ENCODE assay signal across 10 mouse cellular contexts in the genomic region with DNA sequence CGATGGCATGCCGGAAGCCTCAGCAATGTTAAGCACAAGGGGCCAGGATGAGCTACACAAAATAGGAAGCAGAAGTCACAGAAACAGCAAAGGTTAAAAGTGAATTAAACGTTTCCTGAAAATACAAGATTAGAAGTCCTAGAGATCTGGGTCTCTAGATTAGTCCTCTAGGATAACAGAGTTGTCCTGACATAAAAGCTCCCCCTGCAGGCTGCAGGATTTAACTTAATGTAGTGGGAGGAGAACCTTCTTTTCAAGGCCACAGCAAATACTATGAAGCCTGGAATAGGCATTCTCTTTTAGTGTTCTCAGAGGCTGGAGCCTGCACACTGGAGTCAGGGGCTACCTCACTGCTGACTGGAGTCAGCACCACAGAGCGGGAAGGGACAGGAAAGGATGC.
DNase-seq lines count a peak whose midpoint lies in the region; ATAC-seq and TF ChIP-seq lines count a peak whose summit lies in the region.
"Had no signal": no experiment of that assay in that cellular context is flagged by ENCODE, and none has a peak within 500 bp of the region (broad histone marks: within the 10 kb centered on the region; RNA-seq: fewer than 3 reads in every experiment).

No protein-coding gene starts in this region.

- H3K4me1 ChIP-seq in heart, adult 2 months (ENCODE audit: control insufficient read depth, insufficient read depth, low read length), result no peaks in the 10 kb centered on the region
- no peaks in the 10 kb centered on the region for H3K4me1 ChIP-seq in heart, embryonic 11.5 days (ENCODE audit: control insufficient read depth, insufficient read depth, low read length)
- H3K4me1 ChIP-seq in embryonic facial prominence, embryonic 11.5 days (ENCODE audit: control insufficient read depth, insufficient read depth, low read length), result no peaks in the 10 kb centered on the region
- no peaks in the 10 kb centered on the region for H3K4me1 ChIP-seq in forebrain, embryonic 11.5 days (replicated peaks; ENCODE audit: control insufficient read depth, insufficient read depth, low read length)
- H3K4me1 ChIP-seq: midbrain, embryonic 12.5 days had no signal

- no peak for TF ChIP-seq POLR2A in heart, adult 2 months (IDR thresholded peaks at IDR 0.05; ENCODE audit: insufficient read depth, low read depth, low read length)

- no peak for DNase-seq in heart, adult 2 months
- DNase-seq in thymus, postnatal 14 days, result peak; percentile 5
- no peak for DNase-seq in thymus, adult 18-20 months
- peak; percentile 40 for DNase-seq in embryonic facial prominence, embryonic 11.5 days (ENCODE audit: low spot score)
- no peak for DNase-seq in liver
- DNase-seq in gastrocnemius, adult 8-10 months (ENCODE audit: low spot score in 2 of 2), result no peak
- no peak for DNase-seq in forebrain, embryonic 11.5 days (ENCODE audit: low spot score)

- ATAC-seq in heart, embryonic 11.5 days (replicated peaks; ENCODE audit: insufficient number of reproducible peaks, low FRiP score, low TSS enrichment), result no peak
- ATAC-seq in embryonic facial prominence, embryonic 11.5 days (replicated peaks; ENCODE audit: insufficient number of reproducible peaks, low FRiP score, low TSS enrichment, low read depth), result no peak
- no peak for ATAC-seq in forebrain, embryonic 11.5 days (replicated peaks; ENCODE audit: low FRiP score)

- no peaks in the 10 kb centered on the region for H3K79me2 ChIP-seq in heart, adult 2 months (replicated peaks; ENCODE audit: control insufficient read depth, insufficient read depth, low read length)

- no peak for TF ChIP-seq EP300 in heart, adult 2 months (IDR thresholded peaks at IDR 0.05; ENCODE audit: insufficient read depth, low read depth, low read length)

- no peaks in the 10 kb centered on the region for H3K36me3 ChIP-seq in heart, adult 2 months (ENCODE audit: control insufficient read depth, insufficient read depth, low read length)
- no peaks in the 10 kb centered on the region for H3K36me3 ChIP-seq in heart, embryonic 11.5 days (ENCODE audit: control insufficient read depth, insufficient read depth, low read length)
- H3K36me3 ChIP-seq in embryonic facial prominence, embryonic 11.5 days (replicated peaks; ENCODE audit: control insufficient read depth, insufficient read depth, low read depth, low read length), result no peaks in the 10 kb centered on the region
- H3K36me3 ChIP-seq in forebrain, embryonic 11.5 days (ENCODE audit: control insufficient read depth, insufficient read depth, low read length), result no peaks in the 10 kb centered on the region
- H3K36me3 ChIP-seq: G1E; midbrain, embryonic 12.5 days had no signal

- intact Hi-C loops in heart, adult 2 months (cut with DNase I), result no loop called here

- 51% methylated on average over 4 of the region's 4 CpGs for WGBS in heart, adult 2 months
- WGBS in heart, embryonic 11.5 days (ENCODE audit: insufficient replicate concordance), result 67% methylated on average over 4 of the region's 4 CpGs
- 66% methylated on average over 4 of the region's 4 CpGs for WGBS in embryonic facial prominence, embryonic 11.5 days
- 65% methylated on average over 4 of the region's 4 CpGs for WGBS in forebrain, embryonic 11.5 days

- no peaks in the 10 kb centered on the region for H3K9me3 ChIP-seq in heart, embryonic 11.5 days (replicated peaks; ENCODE audit: control insufficient read depth, low read length)
- no peaks in the 10 kb centered on the region for H3K9me3 ChIP-seq in embryonic facial prominence, embryonic 11.5 days (replicated peaks; ENCODE audit: control insufficient read depth, low read length)
- no peaks in the 10 kb centered on the region for H3K9me3 ChIP-seq in forebrain, embryonic 11.5 days (ENCODE audit: control insufficient read depth, low read length)
- H3K9me3 ChIP-seq: midbrain, embryonic 12.5 days had no signal

- no peak overlapping the region for H3K4me3 ChIP-seq in heart, adult 2 months
- no peak overlapping the region for H3K4me3 ChIP-seq in heart, embryonic 11.5 days (ENCODE audit: low read depth, low read length)
- H3K4me3 ChIP-seq in embryonic facial prominence, embryonic 11.5 days (ENCODE audit: low read depth, low read length), result no peak overlapping the region
- no peak overlapping the region for H3K4me3 ChIP-seq in forebrain, embryonic 11.5 days (ENCODE audit: low read depth, low read length)
- H3K4me3 ChIP-seq: midbrain, embryonic 12.5 days had no signal

- TF ChIP-seq CTCF in heart, adult 2 months (IDR thresholded peaks at IDR 0.05), result peak; percentile 52

- H3K27ac ChIP-seq in heart, adult 2 months, result no peak overlapping the region
- H3K27ac ChIP-seq in heart, embryonic 11.5 days (ENCODE audit: low read depth, low read length), result no peak overlapping the region
- no peak overlapping the region for H3K27ac ChIP-seq in embryonic facial prominence, embryonic 11.5 days (replicated peaks; ENCODE audit: low read depth, low read length)
- H3K27ac ChIP-seq in forebrain, embryonic 11.5 days (ENCODE audit: low read depth, low read length), result no peak overlapping the region
- H3K27ac ChIP-seq: midbrain, embryonic 12.5 days had no signal

- no peak overlapping the region for H3K4me2 ChIP-seq in heart, embryonic 11.5 days
- no peak overlapping the region for H3K4me2 ChIP-seq in embryonic facial prominence, embryonic 11.5 days (ENCODE audit: low read depth, low read length)
- H3K4me2 ChIP-seq in forebrain, embryonic 11.5 days (ENCODE audit: low read depth, low read length, severe bottlenecking), result no peak overlapping the region
- H3K4me2 ChIP-seq: midbrain, embryonic 12.5 days had no signal

- H3K27me3 ChIP-seq in heart, adult 2 months (ENCODE audit: control insufficient read depth, insufficient read depth, low read length), result no peaks in the 10 kb centered on the region
- H3K27me3 ChIP-seq in heart, embryonic 11.5 days (ENCODE audit: control insufficient read depth, insufficient read depth, low read length), result no peaks in the 10 kb centered on the region
- H3K27me3 ChIP-seq in embryonic facial prominence, embryonic 11.5 days (ENCODE audit: control insufficient read depth, insufficient read depth, low read length), result no peaks in the 10 kb centered on the region
- H3K27me3 ChIP-seq in forebrain, embryonic 11.5 days (ENCODE audit: control insufficient read depth, insufficient read depth, low read length), result no peaks in the 10 kb centered on the region

- H3K9ac ChIP-seq in heart, adult 2 months (ENCODE audit: low read depth, low read length), result no peak overlapping the region
- H3K9ac ChIP-seq in heart, embryonic 11.5 days (ENCODE audit: low read depth, low read length), result no peak overlapping the region
- no peak overlapping the region for H3K9ac ChIP-seq in embryonic facial prominence, embryonic 11.5 days (replicated peaks; ENCODE audit: low read length)
- H3K9ac ChIP-seq in forebrain, embryonic 11.5 days (ENCODE audit: low read length), result no peak overlapping the region
- H3K9ac ChIP-seq: midbrain, embryonic 12.5 days had no signal

Comparison
In these comparisons a context has a peak if more than half of its experiments do, and no peak if none do; other contexts are left out.
1. DNase-seq: peak in thymus, postnatal 14 days (single experiment) and embryonic facial prominence, embryonic 11.5 days (single experiment); none in heart, adult 2 months (0 of 2), thymus, adult 18-20 months (0 of 2), liver (single experiment), gastrocnemius, adult 8-10 months (0 of 2) and forebrain, embryonic 11.5 days (single experiment).